Mouse (Mus musculus) heart, postnatal 25 days (tissue): ENCODE measurements around the gene Tnnc2. TPM values are rescaled to one million over a fixed set of nuclear protein-coding genes. Genes with fewer than 3 reads are reported as not detected.

Experiments used
- DNase-seq: peaks from one replicate; pipeline ENCODE4 v3.0.0; 2022; ENCODE audit warnings: low spot score
- intact Hi-C: fragments of 180-260 bp; cut with DNase I; formaldehyde crosslinking; loops from one replicate; pipeline ENCODE4 v1.15.1; 2025
- total RNA-seq, 2 experiments: library from RNA; stranded (reverse); gene quantifications; 2 replicates each; pipeline ENCODE4 v1.2.3; 2021

The Tnnc2 gene
- total RNA-seq, 2 experiments from 2014 or later = not detected

- no peak for DNase-seq
- intact Hi-C loops = no loop called here
Observed at GRCm38 (mm10) chr2:164748991-164749390, 30.8 kb downstream of the Tnnc2 start.

GRCm38 (mm10) chr2:164748191-164748590 is 31.6 kb downstream of the Tnnc2 start:
- DNase-seq = no peak
- intact Hi-C loops = no loop called here

- intact Hi-C loops = no loop called here
- no peak for DNase-seq
Observed at GRCm38 (mm10) chr2:164746693-164747092, 33.1 kb downstream of the Tnnc2 start.

DNA sequence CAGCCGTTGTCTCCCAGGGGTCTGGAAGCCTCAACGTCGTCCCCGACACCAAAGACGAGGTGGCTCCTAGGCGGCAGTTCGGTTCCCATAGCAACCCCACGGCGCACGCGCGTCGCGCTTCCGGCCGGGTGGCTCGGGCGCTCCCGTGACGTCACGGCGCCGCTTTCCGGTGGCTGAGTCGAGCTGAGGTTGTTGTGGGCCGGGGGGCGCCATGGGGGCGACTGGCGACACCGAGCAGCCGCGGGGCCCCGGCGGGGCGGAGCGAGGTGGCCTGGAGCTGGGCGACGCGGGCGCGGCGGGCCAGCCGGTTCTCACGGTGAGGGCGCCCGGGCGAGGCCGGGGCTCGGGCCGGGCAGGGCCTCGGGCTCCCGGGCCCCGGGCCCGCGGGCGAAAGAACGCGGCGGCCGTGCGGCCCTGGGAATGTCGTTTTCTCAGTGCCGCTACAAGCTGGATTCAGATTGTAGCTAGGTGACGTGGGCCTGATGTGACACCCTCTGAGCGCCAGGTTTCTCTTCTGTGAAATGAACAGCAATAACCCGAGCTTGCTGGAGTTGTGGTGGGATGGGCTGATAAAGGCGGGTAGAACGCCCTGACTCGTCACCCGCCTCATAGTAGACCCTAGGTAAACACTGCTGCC is 33.8 kb downstream of the Tnnc2 start, which contains the start of the genes Wfdc3 and Dnttip1:
TSS of gene Wfdc3 (minus strand) at position 89 of the 637 bp plus-strand sequence.
TSS of gene Dnttip1 (plus strand) at position 141 of the 637 bp plus-strand sequence.
- intact Hi-C loops = no loop called here
- DNase-seq = peak; percentile 86

DNA sequence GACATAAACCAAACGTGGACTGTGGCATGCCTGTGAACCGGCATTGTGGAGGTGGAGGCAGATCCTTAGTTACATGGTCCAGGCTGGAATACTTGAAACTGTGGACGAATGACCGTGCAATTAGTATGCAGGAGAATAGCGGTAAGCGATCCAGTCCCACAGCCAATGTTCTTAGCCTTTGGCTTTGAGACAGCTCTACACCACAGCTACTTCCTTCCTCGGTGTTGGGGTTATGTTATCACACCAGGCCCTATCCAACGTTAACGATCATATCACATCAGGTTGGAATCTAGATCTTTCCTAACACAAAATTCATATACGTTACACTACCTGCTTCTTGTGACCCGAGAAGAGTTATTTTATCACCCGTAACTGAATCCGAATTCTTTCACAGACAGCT is 34.8 kb downstream of the Tnnc2 start:
- DNase-seq = no peak
- intact Hi-C loops = no loop called here

GRCm38 (mm10) chr2:164739876-164740275 is 39.9 kb downstream of the Tnnc2 start:
- intact Hi-C loops = no loop called here
- no peak for DNase-seq

DNA sequence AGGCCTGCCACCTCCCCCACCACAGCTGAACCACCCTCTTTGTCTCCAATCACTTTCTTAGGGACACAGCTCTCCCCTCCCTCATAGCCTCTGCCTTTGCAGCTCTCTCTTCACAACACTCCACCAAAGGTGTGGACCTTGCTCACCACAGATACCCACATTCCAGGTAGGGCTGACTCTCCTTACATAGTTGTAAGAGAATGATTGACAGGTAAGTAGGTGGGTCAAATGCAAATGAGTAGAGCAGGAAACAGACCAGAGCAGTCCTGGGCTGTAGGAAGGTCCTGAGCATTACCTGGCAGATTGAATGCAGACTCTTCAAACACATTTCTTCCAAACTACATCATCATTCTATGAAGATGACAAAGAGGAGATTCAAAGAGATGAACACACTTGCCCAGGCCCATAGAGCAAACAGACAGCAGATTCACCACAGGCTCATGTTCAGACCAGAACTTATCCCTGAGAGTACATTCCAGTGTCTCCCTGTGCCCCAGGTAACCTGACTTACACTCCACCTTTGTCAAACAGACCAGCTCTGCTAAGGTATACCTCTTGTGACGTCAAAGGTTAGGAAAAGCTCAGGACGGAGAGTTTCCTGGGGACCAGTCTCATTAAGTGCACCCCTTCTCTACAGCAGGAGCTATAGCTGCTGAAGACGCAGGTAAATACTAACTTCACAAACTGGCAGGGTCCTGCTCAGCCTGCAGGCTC is 42.2 kb downstream of the Tnnc2 start:
- intact Hi-C loops = no loop called here
- no peak for DNase-seq

DNA sequence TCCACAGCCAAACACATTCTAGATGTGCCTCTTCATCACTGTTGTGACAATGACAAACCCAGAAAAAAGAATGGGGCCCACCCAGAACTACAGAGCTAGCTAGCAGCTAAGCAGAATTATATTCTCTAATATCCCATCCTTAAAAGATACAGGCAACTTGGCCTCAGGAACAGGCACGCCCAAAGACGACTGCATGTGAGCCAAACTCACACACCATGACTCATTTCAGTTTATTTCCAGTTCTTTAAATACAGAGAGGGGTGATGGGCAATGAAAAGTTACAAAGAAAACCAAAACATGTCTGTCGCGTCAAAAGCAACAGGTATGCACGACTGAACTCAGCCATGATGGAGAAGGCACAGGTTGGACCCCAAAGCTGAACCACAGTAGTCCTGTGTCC is 44.3 kb downstream of the Tnnc2 start:
- intact Hi-C loops = no loop called here
- DNase-seq = no peak

DNA sequence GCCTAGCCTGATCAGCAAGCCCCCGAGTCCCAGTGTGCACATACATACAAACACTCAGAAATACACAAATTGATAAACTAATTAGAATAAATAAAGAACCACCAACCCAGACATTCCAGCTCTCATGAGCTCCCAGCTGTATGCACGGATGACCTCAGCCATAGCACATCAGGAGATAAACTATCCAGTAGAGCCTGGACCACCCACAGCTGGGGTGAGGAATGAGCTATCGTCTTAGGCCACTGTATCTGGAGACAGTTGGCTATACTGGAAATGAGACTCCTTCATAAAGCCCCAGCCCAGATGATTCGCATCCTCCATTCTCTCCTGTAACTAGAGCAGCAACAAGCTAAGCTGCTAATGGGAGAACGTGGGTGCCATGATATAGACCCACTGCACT is 44.9 kb downstream of the Tnnc2 start:
- intact Hi-C loops = no loop called here

DNA sequence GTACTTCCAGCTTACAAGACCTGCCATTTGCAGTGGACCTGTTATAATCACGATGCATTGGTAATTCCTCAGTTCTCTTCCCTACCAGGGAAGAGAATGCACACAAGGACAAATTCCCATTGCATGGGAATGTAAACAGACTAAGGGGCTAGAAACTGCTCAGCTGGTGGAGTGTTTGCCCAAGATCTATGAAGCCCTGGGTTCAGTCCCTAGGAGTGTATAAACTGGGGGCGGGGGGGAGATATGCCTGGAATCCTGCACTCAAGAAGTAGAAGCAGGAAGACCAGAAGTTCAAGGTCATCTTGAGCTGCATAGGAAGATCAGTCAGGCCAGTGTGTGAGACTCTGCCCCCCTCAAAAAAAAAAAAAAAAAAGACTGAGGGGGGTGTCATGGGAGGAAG is 46.5 kb downstream of the Tnnc2 start:
- no peak for DNase-seq
- intact Hi-C loops = no loop called here

More for the DNA sequence above, 44.9 kb downstream of the Tnnc2 start:
- DNase-seq = no peak

GRCm38 (mm10) chr2:164731719-164732118 is 48.0 kb downstream of the Tnnc2 start:
- no peak for DNase-seq
- intact Hi-C loops = no loop called here

Other genes with a start within 250 kb of the Tnnc2 start
- gene Wfdc2, start 217.6 kb downstream of the Tnnc2 start, total RNA-seq = under 1 TPM; 0.78 to 0.83 TPM
- not detected for gene Spint3, start 206.5 kb downstream of the Tnnc2 start, total RNA-seq
- gene Wfdc6a, start 194.5 kb downstream of the Tnnc2 start, total RNA-seq = under 1 TPM in 1 of 2 experiments, not detected in 1; 0.34 TPM
- not detected for gene Eppin, start 186.4 kb downstream of the Tnnc2 start, total RNA-seq
- gene Wfdc6b, start 166.4 kb downstream of the Tnnc2 start, total RNA-seq = not detected
- not detected for gene Wfdc8, start 166.3 kb downstream of the Tnnc2 start, total RNA-seq
- not detected for gene Wfdc16, start 141.2 kb downstream of the Tnnc2 start, total RNA-seq
- not detected for gene Wfdc10, start 123.9 kb downstream of the Tnnc2 start, total RNA-seq
- gene Wfdc9, start 123.4 kb downstream of the Tnnc2 start, total RNA-seq = not detected
- gene Wfdc11, start 105.9 kb downstream of the Tnnc2 start, total RNA-seq = not detected
- gene Wfdc13, start 94.9 kb downstream of the Tnnc2 start, total RNA-seq = not detected
- gene Spint4, start 81.5 kb downstream of the Tnnc2 start, total RNA-seq = not detected
- not detected for gene Spint5, start 64.7 kb downstream of the Tnnc2 start, total RNA-seq
- under 1 TPM; 0.28 to 0.29 TPM for gene Wfdc3, start 34.0 kb downstream of the Tnnc2 start, total RNA-seq
- 10 to 100 TPM; 24.4 to 25.8 TPM for gene Dnttip1, start 34.0 kb downstream of the Tnnc2 start, total RNA-seq
- 1 to 10 TPM; 2.4 to 2.9 TPM for gene Ube2c, start 10.1 kb downstream of the Tnnc2 start, total RNA-seq
- 10 to 100 TPM; 24.7 to 27.5 TPM for gene Snx21, start 5.9 kb upstream of the Tnnc2 start, total RNA-seq
- gene Acot8, start 24.9 kb upstream of the Tnnc2 start, total RNA-seq = 10 to 100 TPM; 10.7 to 12.2 TPM
- gene Zswim3, start 25.1 kb upstream of the Tnnc2 start, total RNA-seq = 1 to 10 TPM; 2.5 to 3.1 TPM
- gene Zswim1, start 42.7 kb upstream of the Tnnc2 start, total RNA-seq = 1 to 10 TPM; 3.6 to 4.5 TPM
- gene Spata25, start 48.6 kb upstream of the Tnnc2 start, total RNA-seq = under 1 TPM; 0.42 to 0.64 TPM
- gene Ctsa, start 52.9 kb upstream of the Tnnc2 start, total RNA-seq = 100 to 1,000 TPM in 1 of 2 experiments, 10 to 100 TPM in 1; 90.9 to 108 TPM
- gene Neurl2, start 53.5 kb upstream of the Tnnc2 start, total RNA-seq = 10 to 100 TPM; 39.9 to 44.6 TPM
- 10 to 100 TPM; 35.9 to 37.5 TPM for gene Pltp, start 77.7 kb upstream of the Tnnc2 start, total RNA-seq
- gene Pcif1, start 99.3 kb upstream of the Tnnc2 start, total RNA-seq = 10 to 100 TPM; 27.5 to 34.6 TPM
- 1 to 10 TPM; 8.6 to 9.2 TPM for gene Zfp335, start 131.8 kb upstream of the Tnnc2 start, total RNA-seq
- under 1 TPM; 0.55 to 0.61 TPM for gene Mmp9, start 160.8 kb upstream of the Tnnc2 start, total RNA-seq
- gene Slc12a5, start 180.8 kb upstream of the Tnnc2 start, total RNA-seq = under 1 TPM; 0.65 to 0.81 TPM